Mouse (Mus musculus) C2C12 (cell line): ENCODE measurements around the gene Tmem181a.
"Not testable (repeated sequence)": the region's sequence is repeated elsewhere in the genome, so short reads cannot be mapped to it uniquely, and the experiment has no call there.

Experiments
- CTCF ChIP-seq: IDR thresholded peaks from one replicate; pipeline ENCODE4 v1.5.1; 2011; ENCODE audit not compliant: control insufficient read depth, insufficient read depth, insufficient read length
- MYOD1 ChIP-seq: IDR thresholded peaks from one replicate; pipeline ENCODE4 v1.6.1; 2011; ENCODE audit warnings: low read depth; ENCODE audit not compliant: control insufficient read depth, insufficient read length

- not testable (repeated sequence) for TF ChIP-seq CTCF, MYOD1
Observed at GRCm38 (mm10) chr17:6270840-6271239, 14.2 kb downstream of the Tmem181a start.
